Mouse (Mus musculus) neural tube, embryonic 13.5 days (tissue): ENCODE data around the gene Foxk2. TPM values are rescaled to one million over a fixed set of nuclear protein-coding genes. Genes with fewer than 3 reads are reported as not detected.
"Not testable (repeated sequence)": the region's sequence is repeated elsewhere in the genome, so short reads cannot be mapped to it uniquely, and the experiment has no call there.

Source experiments
- ATAC-seq: fragments of 200-750 bp; cut with Nextera tagmentation; 2 replicates; pipeline ENCODE4 v1.8.0; 2017; ENCODE audit warnings: low read depth, mild to moderate bottlenecking, moderate TSS enrichment, moderate library complexity
- H3K27ac ChIP-seq: fragments of 300-500 bp; sonication (generic); replicated peaks from 2 replicates; pipeline ENCODE4 v1.5.1; 2015; ENCODE audit warnings: moderate library complexity, mild to moderate bottlenecking, inconsistent platforms
- H3K27me3 ChIP-seq: fragments of 300-500 bp; sonication (generic); 2 replicates; pipeline ENCODE4 v1.6.1; 2015; ENCODE audit warnings: mild to moderate bottlenecking, inconsistent platforms
- H3K36me3 ChIP-seq: fragments of 300-500 bp; sonication (generic); 2 replicates; pipeline ENCODE4 v1.6.1; 2015; ENCODE audit warnings: mild to moderate bottlenecking, inconsistent platforms
- H3K4me1 ChIP-seq: fragments of 300-500 bp; sonication (generic); replicated peaks from 2 replicates; pipeline ENCODE4 v1.6.1; 2015; ENCODE audit warnings: inconsistent platforms
- H3K4me2 ChIP-seq: fragments of 300-500 bp; sonication (generic); 2 replicates; pipeline ENCODE4 v1.6.1; 2015; ENCODE audit warnings: inconsistent platforms, mild to moderate bottlenecking, moderate library complexity
- H3K4me3 ChIP-seq: fragments of 300-500 bp; sonication (generic); 2 replicates; pipeline ENCODE4 v1.5.1; 2015; ENCODE audit warnings: mild to moderate bottlenecking, inconsistent platforms
- H3K9ac ChIP-seq: fragments of 300-500 bp; sonication (generic); 2 replicates; pipeline ENCODE4 v1.6.1; 2015; ENCODE audit warnings: moderate library complexity, mild to moderate bottlenecking, inconsistent platforms
- H3K9me3 ChIP-seq: fragments of 300-500 bp; sonication (generic); 2 replicates; pipeline ENCODE4 v1.6.1; 2016; ENCODE audit warnings: inconsistent platforms
- WGBS: fragments of 180-500 bp; shearing (Covaris S2); methylation state at CpG from one replicate; pipeline ENCODE4 v1.1.7; 2015; 5-methylcytosine and 5-hydroxymethylcytosine counted together
- polyA plus RNA-seq: library from polyadenylated mRNA; unstranded; fragments of >200 nt; fragmentation: Nextera tagmentation; extraction: Ambion mirVana; gene quantifications from 2 replicates; pipeline ENCODE4 v1.2.1, GENCODE M21; 2015

The Foxk2 gene
- polyA plus RNA-seq, 1 experiment from 2014 or later, result 10.9 TPM

DNA sequence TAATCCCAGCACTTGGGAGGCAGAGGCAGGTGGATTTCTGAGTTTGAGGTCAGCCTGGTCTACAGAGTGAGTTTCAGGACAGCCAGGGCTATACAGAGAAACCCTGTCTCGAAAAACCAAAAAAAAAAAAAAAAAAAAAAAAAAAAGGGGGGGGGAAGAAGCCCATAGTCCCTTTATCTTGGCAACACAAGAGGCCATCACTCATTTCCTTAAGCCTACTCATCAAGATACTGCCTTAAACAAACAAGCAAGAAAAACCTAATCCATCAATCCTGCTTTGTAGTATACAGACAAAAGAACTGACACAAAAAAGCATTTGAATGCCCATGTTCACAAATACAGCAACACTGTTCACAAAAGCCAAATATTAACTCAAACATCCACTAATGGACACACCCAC, 82.6 kb downstream of the Foxk2 start:
- not testable (repeated sequence) for H3K27ac ChIP-seq, ATAC-seq, H3K4me1 ChIP-seq, H3K4me2 ChIP-seq, H3K9ac ChIP-seq, H3K9me3 ChIP-seq, H3K4me3 ChIP-seq, H3K27me3 ChIP-seq
- 50% methylated on average over 1 of the region's 1 CpGs for WGBS
- H3K36me3 ChIP-seq, result peaks cover 35% of the 10 kb centered on the region

DNA sequence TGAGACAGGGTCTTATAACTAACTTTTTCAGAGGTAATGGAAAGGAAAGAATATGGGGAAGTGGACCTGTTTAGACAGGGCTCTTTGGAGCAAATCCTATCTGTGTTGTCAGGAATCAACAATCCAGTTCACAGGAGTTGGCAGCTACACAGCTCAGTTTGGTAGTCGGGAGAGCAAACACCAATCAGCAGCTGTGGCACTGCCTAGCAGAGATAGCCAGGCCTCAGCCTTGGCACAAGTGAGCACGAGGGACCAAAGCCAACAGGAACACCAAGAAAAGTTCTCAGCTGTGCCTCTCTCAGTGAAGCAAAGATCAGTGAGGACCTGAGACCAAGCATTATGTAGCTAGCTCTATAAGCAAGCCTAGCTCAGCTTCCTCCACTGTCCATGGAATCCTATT, 87.2 kb downstream of the Foxk2 start:
- Histone ChIP-seq H3K4me2 (no peak overlapping the region), H3K36me3 (peaks cover 39% of the 10 kb centered on the region), H3K9ac (no peak overlapping the region), H3K4me3 (no peak overlapping the region), H3K27me3 (no peaks in the 10 kb centered on the region), H3K4me1 (no peaks in the 10 kb centered on the region), H3K27ac (no peak overlapping the region), H3K9me3 (no peaks in the 10 kb centered on the region)
- WGBS, result 94% methylated on average over 2 of the region's 2 CpGs
- no peak for ATAC-seq

- Histone ChIP-seq H3K9me3 (no peaks in the 10 kb centered on the region), H3K36me3 (peaks cover 39% of the 10 kb centered on the region), H3K27ac (no peak overlapping the region), H3K27me3 (no peaks in the 10 kb centered on the region), H3K4me2 (no peak overlapping the region), H3K4me1 (peaks cover 9% of the 10 kb centered on the region), H3K4me3 (no peak overlapping the region), H3K9ac (no peak overlapping the region)
- no peak for ATAC-seq
- WGBS, result 96% methylated on average over 2 of the region's 2 CpGs
Measured at GRCm38 (mm10) chr11:121348166-121348565, 88.4 kb downstream of the Foxk2 start.

GRCm38 (mm10) chr11:121348727-121349126, 88.9 kb downstream of the Foxk2 start:
- H3K9ac ChIP-seq, H3K27ac ChIP-seq, H3K9me3 ChIP-seq, H3K27me3 ChIP-seq, H3K4me3 ChIP-seq, ATAC-seq, H3K4me2 ChIP-seq: not testable (repeated sequence)
- WGBS, result 83% methylated on average over 3 of the region's 3 CpGs
- H3K36me3 ChIP-seq, result peaks cover 39% of the 10 kb centered on the region
- H3K4me1 ChIP-seq, result peaks cover 13% of the 10 kb centered on the region

DNA sequence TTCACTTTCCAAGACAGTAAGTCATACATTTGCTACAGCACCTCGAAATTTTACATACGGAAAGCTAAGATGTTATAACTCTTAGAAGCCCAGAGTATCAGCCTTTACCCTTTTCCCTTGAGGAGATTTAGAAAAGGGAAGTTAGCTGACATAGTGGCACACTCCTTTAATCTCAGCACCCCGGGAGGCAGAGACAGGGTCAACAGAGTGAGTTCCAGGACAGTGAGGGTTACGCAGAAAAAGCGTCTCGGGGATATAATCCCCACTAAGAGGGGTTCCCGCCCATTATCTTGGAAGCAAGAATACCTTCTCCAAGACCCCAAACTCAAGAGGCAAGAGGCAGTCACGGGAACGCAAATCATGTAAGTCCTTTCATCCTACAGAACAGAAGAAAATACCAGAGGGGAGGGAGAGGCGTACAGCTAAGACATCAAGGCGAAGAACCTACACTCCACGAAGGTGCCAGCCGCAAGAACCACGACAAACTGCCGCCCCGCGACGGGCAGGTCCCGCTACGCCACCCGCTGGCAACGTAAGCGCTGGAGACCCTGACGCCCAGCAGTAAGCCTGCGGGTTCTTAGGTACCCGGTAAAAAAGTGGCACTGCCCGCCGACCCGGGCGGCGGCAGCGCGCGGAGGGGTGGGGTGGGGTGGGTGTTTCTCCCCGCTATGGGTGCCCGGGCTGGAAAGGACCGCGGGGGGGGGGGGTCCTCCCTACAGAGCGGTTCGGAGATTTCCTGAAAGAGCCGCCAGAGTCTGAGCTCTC, 93.7 kb downstream of the Foxk2 start:
- no peak for ATAC-seq
- H3K4me3 ChIP-seq, result peak overlapping the region; percentile 74
- no peaks in the 10 kb centered on the region for H3K9me3 ChIP-seq
- peak overlapping the region; percentile 92 for H3K9ac ChIP-seq
- peak overlapping the region; percentile 73 for H3K4me2 ChIP-seq
- H3K36me3 ChIP-seq, result peaks cover 11% of the 10 kb centered on the region
- no peaks in the 10 kb centered on the region for H3K27me3 ChIP-seq
- peak overlapping the region; percentile 89 for H3K27ac ChIP-seq
- H3K4me1 ChIP-seq, result peaks cover 25% of the 10 kb centered on the region
- 4% methylated on average over 41 of the region's 41 CpGs for WGBS

DNA sequence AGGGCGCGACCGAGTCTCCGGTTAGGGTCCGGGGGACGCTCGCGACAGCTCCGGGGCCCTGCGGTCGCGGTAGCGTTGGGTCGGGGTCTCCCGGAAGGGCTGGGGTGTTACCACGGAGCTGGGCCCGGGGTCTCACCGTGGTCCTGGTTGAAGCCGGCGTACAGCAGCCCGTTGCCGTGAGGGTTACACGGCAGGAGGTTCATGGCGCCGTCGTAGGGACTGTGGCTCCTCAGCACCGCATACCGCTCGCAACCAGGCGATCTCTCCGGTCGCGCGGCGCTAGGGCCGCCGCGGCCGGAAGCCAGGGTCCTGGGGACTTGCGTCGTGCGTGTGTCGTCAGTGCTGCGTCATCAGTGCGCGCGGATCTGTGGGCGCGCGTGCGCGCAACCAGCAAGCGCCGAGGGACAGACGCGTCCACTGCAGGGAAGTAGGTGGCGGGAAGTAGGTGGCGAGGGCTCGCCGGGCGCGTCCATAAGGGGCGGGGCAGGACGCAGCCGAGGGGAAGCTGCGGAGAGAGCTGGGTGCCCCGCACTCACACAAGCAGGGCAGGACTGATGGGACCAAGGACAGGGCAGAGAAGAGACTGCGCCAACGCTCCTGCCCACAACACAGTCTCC, 94.4 kb downstream of the Foxk2 start, which contains the start of gene Wdr45b:
TSS of gene Wdr45b (minus strand) at position 355 of the 617 bp plus-strand sequence.
- H3K9me3 ChIP-seq, result no peaks in the 10 kb centered on the region
- H3K27ac ChIP-seq, result peak within 1 kb of the TSS; percentile 89
- peak within 1 kb of the TSS; percentile 73 for H3K4me2 ChIP-seq
- H3K4me3 ChIP-seq, result peak within 1 kb of the TSS; percentile 74
- peak within 1 kb of the TSS; percentile 92 for H3K9ac ChIP-seq
- H3K36me3 ChIP-seq, result peaks cover 5% of the 10 kb centered on the region; the same call in 1 of the 2 replicates
- no peaks in the 10 kb centered on the region for H3K27me3 ChIP-seq
- H3K4me1 ChIP-seq, result peaks cover 25% of the 10 kb centered on the region
- peak; percentile 96 for ATAC-seq
- under 1% methylated on average over 69 of the region's 69 CpGs for WGBS

Other genes with a start within 250 kb of the Foxk2 start
- 0.20 TPM in 1 of 2 replicates, not detected in the other for gene Cd7, start 220.6 kb upstream of the Foxk2 start, polyA plus RNA-seq
- not detected in 2 replicates for gene Sectm1b, start 196.4 kb upstream of the Foxk2 start, polyA plus RNA-seq
- gene Sectm1a, start 178.8 kb upstream of the Foxk2 start, polyA plus RNA-seq, result not detected in 2 replicates
- gene Tex19.2, start 141.3 kb upstream of the Foxk2 start, polyA plus RNA-seq, result not detected in 2 replicates
- not detected in 2 replicates for gene Tex19.1, start 113.8 kb upstream of the Foxk2 start, polyA plus RNA-seq
- gene Uts2r, start 99.7 kb upstream of the Foxk2 start, polyA plus RNA-seq, result 0.47 and 0.56 TPM in 2 replicates
- 16.8 and 17.8 TPM in 2 replicates for gene Hexdc, start 55.6 kb upstream of the Foxk2 start, polyA plus RNA-seq
- gene Ogfod3, start 55.3 kb upstream of the Foxk2 start, polyA plus RNA-seq, result 26.3 and 28.8 TPM in 2 replicates
- gene Cybc1, start 30.7 kb upstream of the Foxk2 start, polyA plus RNA-seq, result 36.9 and 40.4 TPM in 2 replicates
- 104 and 112 TPM in 2 replicates for gene Narf, start 22.7 kb upstream of the Foxk2 start, polyA plus RNA-seq
- gene Wdr45b, start 94.5 kb downstream of the Foxk2 start, polyA plus RNA-seq, result 83.2 and 89.9 TPM in 2 replicates
- gene Rab40b, start 128.3 kb downstream of the Foxk2 start, polyA plus RNA-seq, result 10.1 and 11.1 TPM in 2 replicates
- 11.8 and 12.2 TPM in 2 replicates for gene Fn3krp, start 161.4 kb downstream of the Foxk2 start, polyA plus RNA-seq
- gene Fn3k, start 174.9 kb downstream of the Foxk2 start, polyA plus RNA-seq, result 5.1 and 6.1 TPM in 2 replicates
- gene Tbcd, start 192.0 kb downstream of the Foxk2 start, polyA plus RNA-seq, result 56.3 and 58.4 TPM in 2 replicates